Mouse (Mus musculus) brown adipose tissue, adult 24 weeks (tissue): ENCODE measurements around the gene Dock2. TPM values are rescaled to one million over a fixed set of nuclear protein-coding genes. Genes with fewer than 3 reads are reported as not detected.
"Not testable (repeated sequence)": the region's sequence is repeated elsewhere in the genome, so short reads cannot be mapped to it uniquely, and the experiment has no call there.

Source experiments
- H3K27ac ChIP-seq: fragments of 200-500 bp; replicated peaks from 2 replicates; pipeline ENCODE4 v1.5.1; 2012; ENCODE audit warnings: low read depth, mild to moderate bottlenecking, low read length
- H3K4me1 ChIP-seq: fragments of 200-500 bp; 2 replicates; pipeline ENCODE4 v1.6.1; 2012; ENCODE audit warnings: low read length, mixed read lengths; ENCODE audit not compliant: control insufficient read depth, insufficient read depth, insufficient read length
- H3K4me3 ChIP-seq: fragments of 200-500 bp; 2 replicates; pipeline ENCODE4 v1.5.1; 2012; ENCODE audit warnings: low read depth, mild to moderate bottlenecking, low read length, moderate library complexity; ENCODE audit not compliant: insufficient read depth
- polyA plus RNA-seq: library from polyadenylated mRNA; stranded (reverse); fragments of >200 nt; gene quantifications from 2 replicates; pipeline ENCODE4 v1.2.4, GENCODE M21; 2012; ENCODE audit not compliant: missing spikeins, insufficient read depth, insufficient read length

Gene Dock2
- polyA plus RNA-seq, 1 experiment = 1.7 TPM

DNA sequence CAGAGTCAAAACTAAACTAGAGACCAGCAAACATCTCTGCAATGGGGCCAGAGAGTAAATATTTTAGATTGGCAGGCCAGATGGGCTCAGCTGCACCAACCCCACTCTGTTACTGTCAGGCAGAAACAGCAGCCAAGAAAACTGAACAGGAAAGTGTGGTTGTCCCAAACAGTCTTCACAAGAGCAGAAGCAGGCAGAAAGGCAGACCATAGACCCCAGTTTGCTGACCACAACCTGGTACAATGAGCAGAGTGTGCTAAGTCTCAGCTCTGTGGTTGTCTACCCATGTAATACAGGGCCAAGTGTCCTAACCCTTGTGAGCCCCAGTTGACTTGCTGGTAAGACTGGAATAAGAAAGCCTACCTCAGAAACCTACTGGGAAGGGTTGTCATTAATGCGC lies 543.4 kb downstream of the Dock2 start:
- Histone ChIP-seq H3K4me3 (no peak overlapping the region), H3K27ac (no peak overlapping the region), H3K4me1 (no peaks in the 10 kb centered on the region)

GRCm38 (mm10) chr11:34239691-34240090 lies 544.0 kb downstream of the Dock2 start:
- H3K4me1 ChIP-seq = no peaks in the 10 kb centered on the region
- H3K4me3 ChIP-seq = no peak overlapping the region
- no peak overlapping the region for H3K27ac ChIP-seq

GRCm38 (mm10) chr11:34236885-34237284 lies 546.8 kb downstream of the Dock2 start:
- H3K27ac ChIP-seq = no peak overlapping the region
- no peaks in the 10 kb centered on the region for H3K4me1 ChIP-seq
- H3K4me3 ChIP-seq = no peak overlapping the region

- Histone ChIP-seq H3K4me3 (no peak overlapping the region), H3K27ac (no peak overlapping the region)
These were observed 547.5 kb downstream of the Dock2 start for GRCm38 (mm10) chr11:34236091-34236759.

GRCm38 (mm10) chr11:34228758-34229364 lies 554.8 kb downstream of the Dock2 start:
- Histone ChIP-seq H3K4me3 (no peak overlapping the region), H3K27ac (no peak overlapping the region), H3K4me1 (no peaks in the 10 kb centered on the region)

More at GRCm38 (mm10) chr11:34236091-34236759, 547.5 kb downstream of the Dock2 start:
- no peaks in the 10 kb centered on the region for H3K4me1 ChIP-seq

DNA sequence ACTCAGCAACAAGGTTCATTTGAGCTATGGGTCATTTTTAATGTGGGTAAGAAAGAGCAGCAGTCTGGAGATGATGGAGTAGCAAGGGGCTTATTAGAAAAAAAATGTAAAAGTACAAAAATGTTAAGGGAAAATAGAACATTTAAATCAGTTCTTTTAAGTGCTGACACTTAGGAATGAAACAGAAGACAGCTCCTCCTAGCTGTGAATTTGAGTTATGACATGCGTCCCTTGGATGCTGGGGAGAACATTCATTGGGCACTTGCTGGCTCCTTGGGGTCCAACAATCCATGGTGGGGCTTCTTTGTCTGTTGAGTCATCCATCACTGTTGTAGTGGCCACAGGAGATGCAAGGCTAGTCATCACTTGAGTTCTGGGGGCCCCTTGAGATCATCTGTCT lies 556.5 kb downstream of the Dock2 start:
- H3K4me1 ChIP-seq = no peaks in the 10 kb centered on the region
- H3K27ac ChIP-seq = no peak overlapping the region
- no peak overlapping the region for H3K4me3 ChIP-seq

GRCm38 (mm10) chr11:34220596-34220995 lies 563.1 kb downstream of the Dock2 start:
- H3K27ac ChIP-seq, H3K4me1 ChIP-seq, H3K4me3 ChIP-seq: not testable (repeated sequence)

GRCm38 (mm10) chr11:34212853-34213252 lies 570.8 kb downstream of the Dock2 start:
- H3K4me3 ChIP-seq = no peak overlapping the region
- H3K27ac ChIP-seq = no peak overlapping the region
- H3K4me1 ChIP-seq = no peaks in the 10 kb centered on the region

DNA sequence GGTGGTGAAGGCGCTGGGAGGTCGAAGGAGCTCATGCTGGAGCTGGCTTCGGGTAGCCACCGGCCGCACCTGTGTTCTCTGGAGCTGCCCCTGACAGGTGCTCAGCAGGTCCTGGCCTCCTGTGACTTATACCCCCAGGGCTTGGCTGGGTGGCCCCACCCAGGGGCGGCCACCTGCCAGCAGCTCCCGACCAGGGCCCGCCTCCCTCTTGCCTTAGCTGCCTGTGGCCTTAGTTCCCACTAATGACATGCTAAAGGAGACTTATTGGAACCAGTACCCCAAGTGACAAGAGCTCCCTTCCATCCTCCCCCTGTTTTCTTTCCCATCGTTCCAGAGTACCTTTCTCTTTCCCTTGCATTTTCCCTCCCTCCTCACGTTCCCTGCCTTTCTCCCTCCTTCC lies 575.7 kb downstream of the Dock2 start, which contains the start of gene Foxi1:
TSS of gene Foxi1 (minus strand) at position 101 of the 400 bp plus-strand sequence.
- Histone ChIP-seq H3K4me3 (no peak within 1 kb of the TSS), H3K4me1 (no peaks in the 10 kb centered on the region)

GRCm38 (mm10) chr11:34202769-34203168 lies 580.9 kb downstream of the Dock2 start:
- Histone ChIP-seq H3K27ac (no peak overlapping the region), H3K4me3 (no peak overlapping the region), H3K4me1 (no peaks in the 10 kb centered on the region)

More for the DNA sequence above, 575.7 kb downstream of the Dock2 start, which contains the start of gene Foxi1:
- H3K27ac ChIP-seq = no peak within 1 kb of the TSS

GRCm38 (mm10) chr11:34195142-34195541 lies 588.5 kb downstream of the Dock2 start:
- H3K27ac ChIP-seq = no peak overlapping the region
- H3K4me1 ChIP-seq = no peaks in the 10 kb centered on the region
- no peak overlapping the region for H3K4me3 ChIP-seq

DNA sequence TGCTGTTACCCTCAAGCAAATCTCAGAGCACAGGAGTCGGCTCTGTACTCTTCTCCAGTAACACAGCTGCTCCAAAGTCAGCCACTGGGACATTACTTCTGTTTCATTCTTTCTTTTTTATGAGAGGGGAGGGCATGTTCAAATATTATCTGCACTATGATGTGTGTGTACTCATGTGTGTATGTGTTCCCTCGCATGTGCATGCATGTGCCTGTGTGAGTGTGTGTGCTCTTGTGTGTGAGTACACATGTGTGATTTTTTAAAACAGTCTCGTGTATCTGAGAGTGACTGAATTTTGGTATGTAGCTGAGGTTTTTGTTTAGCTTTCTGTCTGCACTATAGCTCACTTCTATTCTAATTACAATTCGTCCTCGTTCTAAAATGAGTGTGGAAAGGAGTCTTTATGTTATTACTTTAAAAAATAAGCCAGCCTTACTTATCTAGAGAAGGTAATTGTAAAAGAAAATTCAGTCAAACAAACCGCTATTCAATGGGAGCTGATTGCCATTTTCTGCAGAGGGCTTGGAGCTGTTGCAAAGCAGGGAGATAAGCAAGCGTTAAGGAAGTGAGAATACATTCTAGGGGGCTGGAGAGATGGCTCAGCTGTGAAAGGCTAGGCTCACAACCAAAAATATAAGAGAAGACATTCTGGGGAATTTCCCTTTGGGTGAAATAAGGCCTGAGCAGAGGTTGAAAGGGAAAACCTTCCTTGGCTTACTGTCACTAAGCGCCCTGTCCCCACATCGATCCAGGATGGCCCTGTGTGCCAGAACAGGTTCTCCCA lies 589.3 kb downstream of the Dock2 start:
- Histone ChIP-seq H3K4me3 (no peak overlapping the region), H3K27ac (no peak overlapping the region), H3K4me1 (no peaks in the 10 kb centered on the region)

DNA sequence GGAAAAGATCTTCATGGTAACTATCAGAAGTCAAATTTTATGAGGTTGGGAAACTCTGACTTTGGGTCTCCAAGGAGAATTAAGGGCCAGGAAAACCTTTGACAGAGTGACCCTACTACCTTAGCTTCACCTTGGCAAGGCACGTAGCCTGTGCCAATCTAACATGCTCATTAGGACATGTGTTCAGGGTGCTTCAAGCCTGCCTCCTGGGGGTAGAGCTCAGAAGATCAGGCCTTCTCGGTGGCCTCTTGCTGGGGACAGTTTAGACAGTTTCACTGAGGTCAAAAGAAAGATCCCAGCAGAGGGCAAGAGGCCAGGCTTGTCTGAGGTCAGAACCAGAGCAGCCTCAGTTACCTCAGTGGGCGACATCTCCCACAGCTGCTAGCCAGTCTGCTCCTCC lies 590.0 kb downstream of the Dock2 start:
- Histone ChIP-seq H3K4me1 (no peaks in the 10 kb centered on the region), H3K27ac (no peak overlapping the region), H3K4me3 (no peak overlapping the region)

- Histone ChIP-seq H3K27ac (no peak overlapping the region), H3K4me3 (no peak overlapping the region), H3K4me1 (0 out of 2 replicates have a peak, but pooled peaks cover 2% of the 10 kb centered on the region)
These were observed 599.4 kb downstream of the Dock2 start for GRCm38 (mm10) chr11:34184266-34184665.
